Mouse (Mus musculus) kidney, postnatal 14 days (tissue): ENCODE measurements around the gene 4931440F15Rik.
"Not testable (repeated sequence)": the region's sequence is repeated elsewhere in the genome, so short reads cannot be mapped to it uniquely, and the experiment has no call there.

ENCODE experiments used
- DNase-seq: peaks from one replicate; pipeline ENCODE4 v3.0.0; 2022; ENCODE audit warnings: mixed read lengths

Gene 4931440F15Rik

GRCm38 (mm10) chr11:29825271-29825718 lies at the start of gene 4931440F15Rik:
4931440F15Rik (minus strand) TSS chr11:29825668.
- DNase-seq: not testable (repeated sequence)

- not testable (repeated sequence) for DNase-seq
These were observed 49.3 kb upstream of the 4931440F15Rik start for GRCm38 (mm10) chr11:29874781-29875180.

- DNase-seq: no peak
These were observed 44.7 kb upstream of the 4931440F15Rik start for GRCm38 (mm10) chr11:29870174-29870573.

- DNase-seq: no peak
These were observed 38.8 kb upstream of the 4931440F15Rik start for GRCm38 (mm10) chr11:29864269-29864668.

- DNase-seq: peak; percentile 29
These were observed 36.4 kb upstream of the 4931440F15Rik start for GRCm38 (mm10) chr11:29861750-29862397.

GRCm38 (mm10) chr11:29861040-29861439 lies 35.6 kb upstream of the 4931440F15Rik start:
- DNase-seq: no peak

- DNase-seq: no peak
These were observed 15.2 kb upstream of the 4931440F15Rik start for GRCm38 (mm10) chr11:29840606-29841227.

GRCm38 (mm10) chr11:29839781-29840180 lies 14.3 kb upstream of the 4931440F15Rik start:
- DNase-seq: peak; percentile 42

GRCm38 (mm10) chr11:29837066-29837465 lies 11.6 kb upstream of the 4931440F15Rik start:
- no peak for DNase-seq

- DNase-seq: no peak
These were observed 2.3 kb upstream of the 4931440F15Rik start for GRCm38 (mm10) chr11:29827729-29828128.

GRCm38 (mm10) chr11:29826001-29826400 lies 533 bp upstream of the 4931440F15Rik start:
- no peak for DNase-seq

- not testable (repeated sequence) for DNase-seq
These were observed 796 bp downstream of the 4931440F15Rik start for GRCm38 (mm10) chr11:29824474-29825270.

GRCm38 (mm10) chr11:29823141-29823540 lies 2.3 kb downstream of the 4931440F15Rik start:
- DNase-seq: no peak

GRCm38 (mm10) chr11:29815670-29816069 lies 9.8 kb downstream of the 4931440F15Rik start:
- no peak for DNase-seq

- no peak for DNase-seq
These were observed 10.2 kb downstream of the 4931440F15Rik start for GRCm38 (mm10) chr11:29815261-29815660.

GRCm38 (mm10) chr11:29813267-29813666 lies 12.2 kb downstream of the 4931440F15Rik start:
- no peak for DNase-seq

GRCm38 (mm10) chr11:29812475-29812874 lies 13.0 kb downstream of the 4931440F15Rik start:
- DNase-seq: no peak

GRCm38 (mm10) chr11:29810324-29810723 lies 15.1 kb downstream of the 4931440F15Rik start:
- DNase-seq: no peak

GRCm38 (mm10) chr11:29808981-29809589 lies 16.4 kb downstream of the 4931440F15Rik start:
- no peak for DNase-seq

GRCm38 (mm10) chr11:29808173-29808980 lies 17.1 kb downstream of the 4931440F15Rik start:
- peak; percentile 33 for DNase-seq

GRCm38 (mm10) chr11:29807325-29807724 lies 18.1 kb downstream of the 4931440F15Rik start:
- DNase-seq: no peak
